Mouse (Mus musculus) layer of hippocampus, adult 9-10 months (tissue): ENCODE data around the gene Aco2.

Experiments used
- DNase-seq: peaks from one replicate; pipeline ENCODE4 v3.0.0; 2022; ENCODE audit warnings: low spot score

The Aco2 gene

GRCm38 (mm10) chr15:81872262-81873136, at the start of gene Aco2:
Gene Aco2 (plus strand): TSS chr15:81872309.
- peak; percentile 99 for DNase-seq

- DNase-seq: no peak
Measured at GRCm38 (mm10) chr15:81822631-81823030, 49.5 kb upstream of the Aco2 start.

GRCm38 (mm10) chr15:81824832-81825231, 47.3 kb upstream of the Aco2 start:
- DNase-seq: no peak

- DNase-seq: no peak
Measured at GRCm38 (mm10) chr15:81828426-81829207, 43.5 kb upstream of the Aco2 start.

GRCm38 (mm10) chr15:81829208-81829580, 42.9 kb upstream of the Aco2 start:
- no peak for DNase-seq

GRCm38 (mm10) chr15:81830530-81830929, 41.6 kb upstream of the Aco2 start:
- DNase-seq: no peak

- DNase-seq: peak; percentile 75
Measured at GRCm38 (mm10) chr15:81831136-81831825, 40.8 kb upstream of the Aco2 start.

GRCm38 (mm10) chr15:81832219-81832618, 39.9 kb upstream of the Aco2 start:
- DNase-seq: no peak

- no peak for DNase-seq
Measured at GRCm38 (mm10) chr15:81833481-81833880, 38.6 kb upstream of the Aco2 start.

- DNase-seq: no peak
Measured at GRCm38 (mm10) chr15:81834171-81834841, 37.8 kb upstream of the Aco2 start.

GRCm38 (mm10) chr15:81835007-81835880, 36.9 kb upstream of the Aco2 start:
- DNase-seq: no peak

GRCm38 (mm10) chr15:81836124-81836821, 35.8 kb upstream of the Aco2 start:
- no peak for DNase-seq

GRCm38 (mm10) chr15:81836966-81837920, 34.9 kb upstream of the Aco2 start:
- DNase-seq: no peak

- DNase-seq: no peak
Measured at GRCm38 (mm10) chr15:81838554-81839235, 33.4 kb upstream of the Aco2 start.

GRCm38 (mm10) chr15:81839634-81840033, 32.5 kb upstream of the Aco2 start:
- DNase-seq: peak; percentile 58

GRCm38 (mm10) chr15:81840306-81840705, 31.8 kb upstream of the Aco2 start:
- no peak for DNase-seq

- no peak for DNase-seq
Measured at GRCm38 (mm10) chr15:81842275-81842674, 29.8 kb upstream of the Aco2 start.

- DNase-seq: no peak
Measured at GRCm38 (mm10) chr15:81845033-81845625, 27.0 kb upstream of the Aco2 start.
